Mouse (Mus musculus) C2C12 (cell line): ENCODE results near the gene Krt71. TPM values are rescaled to one million over a fixed set of nuclear protein-coding genes. Genes with fewer than 3 reads are reported as not detected.

Source experiments
- H3K27me3 ChIP-seq: one replicate; pipeline ENCODE4 v1.6.1; 2011; ENCODE audit not compliant: control insufficient read depth, insufficient read depth, insufficient read length
- H3K36me3 ChIP-seq: one replicate; pipeline ENCODE4 v1.6.1; 2011; ENCODE audit not compliant: control insufficient read depth, insufficient read depth
- H3K4me3 ChIP-seq: one replicate; pipeline ENCODE4 v1.5.1; 2011; ENCODE audit warnings: mild to moderate bottlenecking, control low read depth; ENCODE audit not compliant: poor library complexity, insufficient read depth, severe bottlenecking
- H3K79me2 ChIP-seq: one replicate; pipeline ENCODE4 v1.6.1; 2011; ENCODE audit not compliant: control insufficient read depth, insufficient read depth
- H3K79me3 ChIP-seq: one replicate; pipeline ENCODE4 v1.6.1; 2011; ENCODE audit warnings: low read depth, control low read depth
- H3ac ChIP-seq: one replicate; pipeline ENCODE3; 2011; ENCODE audit warnings: low read depth; ENCODE audit not compliant: control insufficient read depth, insufficient read length
- CEBPB ChIP-seq: IDR thresholded peaks from one replicate; pipeline ENCODE4 v1.6.1; 2011; ENCODE audit warnings: low read depth, mild to moderate bottlenecking, control low read depth, moderate library complexity
- CTCF ChIP-seq: IDR thresholded peaks from one replicate; pipeline ENCODE4 v1.5.1; 2011; ENCODE audit not compliant: control insufficient read depth, insufficient read depth, insufficient read length
- FOSL1 ChIP-seq: IDR thresholded peaks from one replicate; pipeline ENCODE4 v1.8.0; 2011; ENCODE audit warnings: mild to moderate bottlenecking, low read length; ENCODE audit not compliant: poor library complexity, insufficient read depth, severe bottlenecking
- MAX ChIP-seq: IDR thresholded peaks from one replicate; pipeline ENCODE4 v1.6.1; 2011; ENCODE audit warnings: mild to moderate bottlenecking, control low read depth
- MYOD1 ChIP-seq: IDR thresholded peaks from one replicate; pipeline ENCODE4 v1.6.1; 2011; ENCODE audit warnings: low read depth; ENCODE audit not compliant: control insufficient read depth, insufficient read length
- MYOG ChIP-seq: IDR thresholded peaks from one replicate; pipeline ENCODE4 v1.6.1; 2011; ENCODE audit not compliant: control insufficient read depth, insufficient read length; ENCODE audit errors: extremely low read depth
- USF1 ChIP-seq: IDR thresholded peaks from one replicate; pipeline ENCODE4 v1.6.1; 2011; ENCODE audit warnings: low read depth, mild to moderate bottlenecking, control low read depth, moderate library complexity
- polyA plus RNA-seq: library from polyadenylated mRNA; unstranded; fragments of >200 nt; fragmentation: generic; extraction: Trizol; gene quantifications from one replicate; pipeline ENCODE4 v1.2.1, GENCODE M21; 2012; ENCODE audit warnings: missing spikeins

The Krt71 gene
- polyA plus RNA-seq, 1 experiment: not detected

- Histone ChIP-seq H3K79me2 (no peaks in the 10 kb centered on the region), H3K27me3 (peaks cover 39% of the 10 kb centered on the region), H3K36me3 (no peaks in the 10 kb centered on the region), H3ac (no peak overlapping the region), H3K4me3 (no peak overlapping the region), H3K79me3 (no peaks in the 10 kb centered on the region)
- TF ChIP-seq FOSL1: no peak
- TF ChIP-seq USF1: no peak
- no peak for TF ChIP-seq MAX
- no peak for TF ChIP-seq CTCF
- TF ChIP-seq MYOG: no peak
- no peak for TF ChIP-seq MYOD1
- TF ChIP-seq CEBPB: no peak
These were observed 5.1 kb downstream of the Krt71 start for GRCm38 (mm10) chr15:101737786-101738185.

DNA sequence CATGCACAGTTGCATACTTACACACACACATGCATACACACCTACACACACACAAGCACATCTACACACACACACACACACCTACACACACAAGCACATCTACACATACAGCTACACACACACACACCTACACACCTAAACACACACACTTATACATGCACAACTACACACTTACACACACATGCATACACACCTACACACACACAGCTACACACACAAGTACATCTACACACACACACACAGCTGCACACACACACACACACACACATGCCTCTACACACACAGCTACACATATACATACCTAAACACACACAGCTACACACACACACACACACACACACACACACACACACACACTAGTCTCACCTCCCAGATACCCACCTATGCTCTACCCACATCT lies 12.3 kb downstream of the Krt71 start:
- no peak for TF ChIP-seq MYOD1
- no peak for TF ChIP-seq FOSL1
- no peak for TF ChIP-seq CEBPB
- TF ChIP-seq USF1: no peak
- no peak for TF ChIP-seq CTCF
- TF ChIP-seq MAX: no peak
- TF ChIP-seq MYOG: no peak

DNA sequence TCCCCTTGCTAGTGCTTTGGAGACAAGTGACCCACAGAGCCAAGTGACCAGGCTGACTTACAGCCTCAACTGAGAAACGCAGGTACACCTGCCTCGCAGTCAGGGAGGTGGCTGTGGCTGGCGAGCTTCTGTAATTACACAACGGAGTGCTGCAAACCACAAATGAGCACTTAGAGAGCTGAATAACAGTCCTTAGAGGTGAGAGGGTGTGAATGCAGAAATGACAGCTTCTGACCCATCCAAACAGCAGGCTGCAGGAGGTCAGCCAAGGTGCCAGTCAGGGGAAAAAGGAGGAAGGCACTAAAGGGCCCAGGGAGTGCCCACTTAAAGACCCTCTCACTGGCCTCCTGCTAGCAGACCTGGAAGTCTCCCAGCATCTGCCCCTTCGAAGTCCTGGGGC lies 18.2 kb downstream of the Krt71 start:
- H3K4me3 ChIP-seq: no peak overlapping the region
- no peaks in the 10 kb centered on the region for H3K79me2 ChIP-seq
- no peaks in the 10 kb centered on the region for H3K36me3 ChIP-seq
- H3K79me3 ChIP-seq: no peaks in the 10 kb centered on the region
- H3K27me3 ChIP-seq: peaks cover 3% of the 10 kb centered on the region
- TF ChIP-seq USF1: no peak
- no peak for TF ChIP-seq MYOD1
- TF ChIP-seq MYOG: no peak
- TF ChIP-seq CEBPB: no peak
- TF ChIP-seq CTCF: no peak
- TF ChIP-seq FOSL1: no peak
- TF ChIP-seq MAX: no peak
- H3ac ChIP-seq: no peak overlapping the region

More for the DNA sequence above, 12.3 kb downstream of the Krt71 start:
- Histone ChIP-seq H3K4me3 (no peak overlapping the region), H3K36me3 (no peaks in the 10 kb centered on the region), H3ac (no peak overlapping the region), H3K79me3 (no peaks in the 10 kb centered on the region), H3K79me2 (no peaks in the 10 kb centered on the region), H3K27me3 (peaks cover 13% of the 10 kb centered on the region)

DNA sequence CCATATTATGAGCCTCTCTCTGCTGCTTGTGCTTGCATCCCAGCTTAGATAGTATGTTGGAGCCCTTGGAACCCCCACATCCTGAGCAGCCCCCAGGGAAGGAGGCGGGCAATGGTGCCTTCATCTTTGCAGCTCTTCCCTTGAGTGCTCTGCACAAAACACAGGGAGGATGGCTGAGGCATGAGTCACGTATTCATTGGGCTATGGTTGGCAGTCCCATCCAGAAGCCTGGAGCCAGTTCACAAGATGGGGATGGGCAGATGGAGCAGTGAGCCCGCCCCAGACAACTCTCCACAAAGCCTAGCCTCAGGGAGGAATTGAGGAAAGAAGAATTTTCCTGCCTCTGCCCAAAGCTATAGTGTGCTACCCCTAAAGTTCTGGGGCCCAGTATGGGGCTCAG lies 27.1 kb downstream of the Krt71 start:
- Histone ChIP-seq H3K79me3 (no peaks in the 10 kb centered on the region), H3K79me2 (no peaks in the 10 kb centered on the region), H3K27me3 (peaks cover 14% of the 10 kb centered on the region), H3ac (no peak overlapping the region), H3K36me3 (no peaks in the 10 kb centered on the region), H3K4me3 (no peak overlapping the region)
- TF ChIP-seq FOSL1 (no peak), MYOD1 (no peak), CTCF (no peak), USF1 (no peak), CEBPB (no peak)

DNA sequence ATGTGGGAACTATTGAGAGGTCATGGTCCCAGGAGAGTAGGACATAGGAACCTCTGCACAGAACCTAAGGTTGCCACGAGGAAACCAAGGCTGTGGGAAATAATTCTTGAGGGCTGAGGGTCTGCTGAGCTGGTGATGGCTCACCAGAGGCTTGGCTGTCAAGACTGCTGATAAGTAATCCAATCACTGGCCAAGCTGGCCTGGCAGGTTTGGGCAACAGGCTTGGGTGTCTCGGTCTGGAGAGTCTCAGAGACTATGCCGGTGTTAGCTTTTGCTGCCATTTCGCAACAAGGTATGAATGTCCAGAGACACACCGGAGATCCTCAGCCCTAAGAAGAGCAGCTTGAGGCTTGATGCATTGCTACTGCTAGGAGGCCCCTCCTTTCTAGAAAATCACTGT lies 28.6 kb downstream of the Krt71 start:
- Histone ChIP-seq H3K27me3 (peaks cover 18% of the 10 kb centered on the region), H3K79me2 (no peaks in the 10 kb centered on the region), H3ac (no peak overlapping the region), H3K4me3 (no peak overlapping the region), H3K79me3 (no peaks in the 10 kb centered on the region), H3K36me3 (no peaks in the 10 kb centered on the region)
- no peak for TF ChIP-seq CEBPB
- no peak for TF ChIP-seq CTCF
- TF ChIP-seq USF1: no peak
- TF ChIP-seq FOSL1: no peak
- no peak for TF ChIP-seq MYOD1
- no peak for TF ChIP-seq MYOG
- no peak for TF ChIP-seq MAX

GRCm38 (mm10) chr15:101713731-101714130 lies 29.2 kb downstream of the Krt71 start:
- Histone ChIP-seq H3K27me3 (peaks cover 18% of the 10 kb centered on the region), H3K4me3 (no peak overlapping the region), H3K36me3 (no peaks in the 10 kb centered on the region), H3ac (no peak overlapping the region), H3K79me3 (no peaks in the 10 kb centered on the region), H3K79me2 (no peaks in the 10 kb centered on the region)
- TF ChIP-seq CEBPB (no peak), MAX (no peak), MYOD1 (no peak), CTCF (no peak)
